Mouse (Mus musculus) layer of hippocampus, adult 18-20 months (tissue): ENCODE measurements at regions not wholly inside any gene's neighbourhood (a gene's known extent, or its start where the extent isn't known, plus 50 kb on each side); places are given as distances from the start of the nearest gene placed in this dataset.

Experiments used
- DNase-seq, 2 experiments: peaks; one replicate each; pipeline ENCODE4 v3.0.0; 2022; ENCODE audit warnings: low spot score in 2 of 2

- no peak for DNase-seq
These were observed 475.4 kb downstream of the Lmo4 start for GRCm38 (mm10) chr3:143729473-143730076.

- no peak for DNase-seq
These were observed 482.4 kb downstream of the Lmo4 start for GRCm38 (mm10) chr3:143722571-143722970.

GRCm38 (mm10) chr3:143722082-143722481, 482.9 kb downstream of the Lmo4 start:
- DNase-seq: no peak

GRCm38 (mm10) chr3:143713183-143713582, 491.8 kb downstream of the Lmo4 start:
- peak; percentile 20 to 78 for DNase-seq

GRCm38 (mm10) chr3:143710805-143711469, 494.1 kb downstream of the Lmo4 start:
- DNase-seq: peak in 1 of 2 experiments; percentile 37

- DNase-seq: no peak
These were observed 498.3 kb downstream of the Lmo4 start for GRCm38 (mm10) chr3:143706679-143707078.

- DNase-seq: no peak
These were observed 510.2 kb downstream of the Lmo4 start for GRCm38 (mm10) chr3:143694817-143695216.

GRCm38 (mm10) chr3:143685742-143686141, 519.3 kb downstream of the Lmo4 start:
- DNase-seq: no peak

GRCm38 (mm10) chr3:143678186-143678585, 526.8 kb downstream of the Lmo4 start:
- DNase-seq: no peak

- no peak for DNase-seq
These were observed 530.2 kb downstream of the Lmo4 start for GRCm38 (mm10) chr3:143674855-143675254.

GRCm38 (mm10) chr3:143674446-143674845, 530.6 kb downstream of the Lmo4 start:
- DNase-seq: no peak

GRCm38 (mm10) chr3:143662041-143662685, 542.9 kb downstream of the Lmo4 start:
- no peak for DNase-seq

GRCm38 (mm10) chr3:143659421-143659978, 545.5 kb downstream of the Lmo4 start:
- DNase-seq: no peak

- no peak for DNase-seq
These were observed 557.8 kb downstream of the Lmo4 start for GRCm38 (mm10) chr3:143647237-143647636.

GRCm38 (mm10) chr3:143646836-143647235, 558.2 kb downstream of the Lmo4 start:
- no peak for DNase-seq

GRCm38 (mm10) chr3:143633036-143633435, 572.0 kb downstream of the Lmo4 start:
- DNase-seq: no peak

- no peak for DNase-seq
These were observed 573.8 kb downstream of the Lmo4 start for GRCm38 (mm10) chr3:143631183-143631582.

GRCm38 (mm10) chr3:143624906-143625305, 580.1 kb downstream of the Lmo4 start:
- DNase-seq: no peak

- DNase-seq: no peak
These were observed 582.7 kb downstream of the Lmo4 start for GRCm38 (mm10) chr3:143622275-143622674.

GRCm38 (mm10) chr3:143619125-143619524, 585.9 kb downstream of the Lmo4 start:
- no peak for DNase-seq

GRCm38 (mm10) chr3:143614895-143615294, 590.1 kb downstream of the Lmo4 start:
- DNase-seq: no peak

- DNase-seq: no peak
These were observed 591.0 kb downstream of the Lmo4 start for GRCm38 (mm10) chr3:143614004-143614403.
